Mouse (Mus musculus): ENCODE data around the gene Rnf222. TPM values are rescaled to one million over a fixed set of nuclear protein-coding genes. Genes with fewer than 3 reads are reported as not detected.

Gene Rnf222
- polyA plus RNA-seq, 1 experiment from 2014 or later = not detected

- Histone ChIP-seq H3K27me3 (ENCODE audit: control insufficient read depth, insufficient read depth, low read length) (no peaks in the 10 kb centered on the region; the same call in 1 of the 2 replicates), H3K4me1 (replicated peaks; ENCODE audit: control insufficient read depth, insufficient read depth, low read length) (no peaks in the 10 kb centered on the region), H3K4me3 (replicated peaks; ENCODE audit: low read length) (no peak overlapping the region), H3K4me2 (replicated peaks) (no peak overlapping the region), H3K27ac (no peak overlapping the region), H3K9ac (no peak overlapping the region), H3K9me3 (ENCODE audit: control insufficient read depth, low read length) (no peaks in the 10 kb centered on the region), H3K36me3 (replicated peaks; ENCODE audit: control insufficient read depth, insufficient read depth) (no peaks in the 10 kb centered on the region)
- WGBS = 78% methylated on average over 2 of the region's 2 CpGs
- ATAC-seq (ENCODE audit: low FRiP score) (no peak), DNase-seq (ENCODE audit: low spot score) (no peak)
Measured at GRCm38 (mm10) chr11:68883843-68884242, 4.5 kb upstream of the Rnf222 start.

GRCm38 (mm10) chr11:68884368-68884767 is 4.0 kb upstream of the Rnf222 start:
- Histone ChIP-seq H3K9ac (no peak overlapping the region), H3K4me2 (replicated peaks) (no peak overlapping the region), H3K27me3 (ENCODE audit: control insufficient read depth, insufficient read depth, low read length) (no peaks in the 10 kb centered on the region; the same call in 1 of the 2 replicates), H3K4me1 (replicated peaks; ENCODE audit: control insufficient read depth, insufficient read depth, low read length) (no peaks in the 10 kb centered on the region), H3K4me3 (replicated peaks; ENCODE audit: low read length) (no peak overlapping the region), H3K9me3 (ENCODE audit: control insufficient read depth, low read length) (no peaks in the 10 kb centered on the region), H3K36me3 (replicated peaks; ENCODE audit: control insufficient read depth, insufficient read depth) (no peaks in the 10 kb centered on the region), H3K27ac (no peak overlapping the region)
- ATAC-seq (ENCODE audit: low FRiP score) (no peak), DNase-seq (ENCODE audit: low spot score) (no peak)
- 76% methylated on average over 5 of the region's 5 CpGs for WGBS

GRCm38 (mm10) chr11:68886091-68886490 is 2.3 kb upstream of the Rnf222 start:
- no peaks in the 10 kb centered on the region for H3K4me1 ChIP-seq (replicated peaks; ENCODE audit: control insufficient read depth, insufficient read depth, low read length)
- no peaks in the 10 kb centered on the region; the same call in 1 of the 2 replicates for H3K27me3 ChIP-seq (ENCODE audit: control insufficient read depth, insufficient read depth, low read length)
- no peak for DNase-seq (ENCODE audit: low spot score)
- WGBS = 80% methylated on average over 5 of the region's 5 CpGs
- H3K4me2 ChIP-seq (replicated peaks) = no peak overlapping the region
- H3K4me3 ChIP-seq (replicated peaks; ENCODE audit: low read length) = no peak overlapping the region
- H3K36me3 ChIP-seq (replicated peaks; ENCODE audit: control insufficient read depth, insufficient read depth) = no peaks in the 10 kb centered on the region
- no peak overlapping the region for H3K9ac ChIP-seq
- no peak overlapping the region for H3K27ac ChIP-seq
- no peak for ATAC-seq (ENCODE audit: low FRiP score)
- H3K9me3 ChIP-seq (ENCODE audit: control insufficient read depth, low read length) = no peaks in the 10 kb centered on the region

GRCm38 (mm10) chr11:68888653-68889052 is 300 bp downstream of the Rnf222 start:
- Histone ChIP-seq H3K4me3 (replicated peaks; ENCODE audit: low read length) (no peak overlapping the region), H3K9me3 (ENCODE audit: control insufficient read depth, low read length) (no peaks in the 10 kb centered on the region), H3K4me1 (replicated peaks; ENCODE audit: control insufficient read depth, insufficient read depth, low read length) (no peaks in the 10 kb centered on the region), H3K36me3 (replicated peaks; ENCODE audit: control insufficient read depth, insufficient read depth) (no peaks in the 10 kb centered on the region), H3K27me3 (ENCODE audit: control insufficient read depth, insufficient read depth, low read length) (no peaks in the 10 kb centered on the region), H3K9ac (no peak overlapping the region), H3K27ac (no peak overlapping the region), H3K4me2 (replicated peaks) (no peak overlapping the region)
- DNase-seq (ENCODE audit: low spot score) (no peak), ATAC-seq (ENCODE audit: low FRiP score) (no peak)
- WGBS = 61% methylated on average over 2 of the region's 2 CpGs

GRCm38 (mm10) chr11:68890625-68891024 is 2.3 kb downstream of the Rnf222 start:
- Histone ChIP-seq H3K4me3 (replicated peaks; ENCODE audit: low read length) (no peak overlapping the region), H3K9me3 (ENCODE audit: control insufficient read depth, low read length) (no peaks in the 10 kb centered on the region), H3K27ac (no peak overlapping the region), H3K4me2 (replicated peaks) (no peak overlapping the region), H3K9ac (no peak overlapping the region), H3K4me1 (replicated peaks; ENCODE audit: control insufficient read depth, insufficient read depth, low read length) (no peaks in the 10 kb centered on the region), H3K27me3 (ENCODE audit: control insufficient read depth, insufficient read depth, low read length) (no peaks in the 10 kb centered on the region), H3K36me3 (replicated peaks; ENCODE audit: control insufficient read depth, insufficient read depth) (no peaks in the 10 kb centered on the region)
- 51% methylated on average over 2 of the region's 2 CpGs for WGBS
- DNase-seq (ENCODE audit: low spot score) (no peak), ATAC-seq (ENCODE audit: low FRiP score) (no peak)

- 87% methylated on average over 5 of the region's 5 CpGs for WGBS
- H3K27ac ChIP-seq = no peak overlapping the region
- no peaks in the 10 kb centered on the region for H3K9me3 ChIP-seq (ENCODE audit: control insufficient read depth, low read length)
Measured at GRCm38 (mm10) chr11:68891823-68892222, 3.5 kb downstream of the Rnf222 start.

GRCm38 (mm10) chr11:68892233-68892832 is 4.0 kb downstream of the Rnf222 start:
- H3K27ac ChIP-seq = no peak overlapping the region
- H3K27me3 ChIP-seq (ENCODE audit: control insufficient read depth, insufficient read depth, low read length) = no peaks in the 10 kb centered on the region
- no peak overlapping the region; the same call in 1 of the 2 replicates for H3K9ac ChIP-seq
- H3K4me2 ChIP-seq (replicated peaks) = no peak overlapping the region
- no peak overlapping the region for H3K4me3 ChIP-seq (replicated peaks; ENCODE audit: low read length)
- H3K4me1 ChIP-seq (replicated peaks; ENCODE audit: control insufficient read depth, insufficient read depth, low read length) = no peaks in the 10 kb centered on the region
- ATAC-seq (ENCODE audit: low FRiP score) (no peak), DNase-seq (ENCODE audit: low spot score) (no peak)
- H3K36me3 ChIP-seq (replicated peaks; ENCODE audit: control insufficient read depth, insufficient read depth) = no peaks in the 10 kb centered on the region
- no peaks in the 10 kb centered on the region for H3K9me3 ChIP-seq (ENCODE audit: control insufficient read depth, low read length)
- 78% methylated on average over 14 of the region's 15 CpGs for WGBS

More at GRCm38 (mm10) chr11:68891823-68892222, 3.5 kb downstream of the Rnf222 start:
- ATAC-seq (ENCODE audit: low FRiP score) = no peak
- Histone ChIP-seq H3K4me3 (replicated peaks; ENCODE audit: low read length) (no peak overlapping the region), H3K4me1 (replicated peaks; ENCODE audit: control insufficient read depth, insufficient read depth, low read length) (no peaks in the 10 kb centered on the region), H3K36me3 (replicated peaks; ENCODE audit: control insufficient read depth, insufficient read depth) (no peaks in the 10 kb centered on the region), H3K9ac (no peak overlapping the region; the same call in 1 of the 2 replicates), H3K4me2 (replicated peaks) (no peak overlapping the region), H3K27me3 (ENCODE audit: control insufficient read depth, insufficient read depth, low read length) (no peaks in the 10 kb centered on the region)
- no peak for DNase-seq (ENCODE audit: low spot score)

GRCm38 (mm10) chr11:68893911-68894464 is 5.6 kb downstream of the Rnf222 start:
- 77% methylated on average over 12 of the region's 12 CpGs for WGBS
- no peak overlapping the region for H3K9ac ChIP-seq
- H3K9me3 ChIP-seq (ENCODE audit: control insufficient read depth, low read length) = no peaks in the 10 kb centered on the region
- H3K36me3 ChIP-seq (replicated peaks; ENCODE audit: control insufficient read depth, insufficient read depth) = no peaks in the 10 kb centered on the region
- H3K27ac ChIP-seq = no peak overlapping the region
- no peak overlapping the region for H3K4me3 ChIP-seq (replicated peaks; ENCODE audit: low read length)
- no peak overlapping the region for H3K4me2 ChIP-seq (replicated peaks)
- no peaks in the 10 kb centered on the region for H3K27me3 ChIP-seq (ENCODE audit: control insufficient read depth, insufficient read depth, low read length)
- ATAC-seq (ENCODE audit: low FRiP score) (no peak), DNase-seq (ENCODE audit: low spot score) (no peak)
- H3K4me1 ChIP-seq (replicated peaks; ENCODE audit: control insufficient read depth, insufficient read depth, low read length) = no peaks in the 10 kb centered on the region

GRCm38 (mm10) chr11:68896247-68896646 is 7.9 kb downstream of the Rnf222 start:
- no peaks in the 10 kb centered on the region for H3K9me3 ChIP-seq (ENCODE audit: control insufficient read depth, low read length)
- DNase-seq (ENCODE audit: low spot score) = no peak
- no peaks in the 10 kb centered on the region for H3K27me3 ChIP-seq (ENCODE audit: control insufficient read depth, insufficient read depth, low read length)
- H3K4me2 ChIP-seq (replicated peaks) = no peak overlapping the region
- H3K4me1 ChIP-seq (replicated peaks; ENCODE audit: control insufficient read depth, insufficient read depth, low read length) = no peaks in the 10 kb centered on the region
- no peak for ATAC-seq (ENCODE audit: low FRiP score)
- WGBS = 93% methylated on average over 5 of the region's 5 CpGs
- H3K36me3 ChIP-seq (replicated peaks; ENCODE audit: control insufficient read depth, insufficient read depth) = no peaks in the 10 kb centered on the region
- no peak overlapping the region for H3K4me3 ChIP-seq (replicated peaks; ENCODE audit: low read length)
- no peak overlapping the region for H3K9ac ChIP-seq
- H3K27ac ChIP-seq = no peak overlapping the region
